Mouse (Mus musculus) CH12.LX (cell line): Measurements from ENCODE around the gene Dennd1a. TPM values are rescaled to one million over a fixed set of nuclear protein-coding genes. Genes with fewer than 3 reads are reported as not detected.

Experiments used
- DNase-seq: peaks from one replicate; pipeline ENCODE4 v3.0.0-alpha.2; 2013; ENCODE audit errors: extremely low read depth
- H3K27ac ChIP-seq: 2 replicates; pipeline ENCODE4 v1.5.1; 2012; ENCODE audit warnings: low read depth, mild to moderate bottlenecking, control low read depth, moderate library complexity; ENCODE audit not compliant: insufficient read depth
- H3K27me3 ChIP-seq: replicated peaks from 2 replicates; pipeline ENCODE3; 2012; ENCODE audit warnings: inconsistent platforms
- H3K36me3 ChIP-seq, 2 experiments: replicated peaks in 1 of 2; 2 replicates each; pipeline versions ENCODE3 to v1.6.1; 2012; ENCODE audit warnings: inconsistent platforms in 1 of 2, low read length in 1 of 2, mild to moderate bottlenecking in 1 of 2, mixed read lengths in 1 of 2, moderate library complexity in 1 of 2; ENCODE audit not compliant: control insufficient read depth in 1 of 2, insufficient read depth in 1 of 2
- H3K4me1 ChIP-seq, 2 experiments: 2 replicates each; pipeline ENCODE4 v1.6.1; 2012; ENCODE audit warnings: inconsistent platforms in 1 of 2, moderate library complexity in 1 of 2; ENCODE audit not compliant: insufficient read depth in 2 of 2, control insufficient read depth in 1 of 2
- H3K4me2 ChIP-seq: 2 replicates; pipeline ENCODE4 v1.6.1; 2012; ENCODE audit warnings: low read depth, mild to moderate bottlenecking, control low read depth; ENCODE audit not compliant: poor library complexity, insufficient read depth, severe bottlenecking
- H3K4me3 ChIP-seq, 3 experiments: fragments of 150-350 bp in 1 of 3; sonication (generic) in 1 of 3; replicated peaks in 1 of 3; 2 replicates each; pipeline versions ENCODE3 to v1.5.1; 2011 to 2012; ENCODE audit warnings: low read depth in 2 of 3, low read length in 2 of 3, mild to moderate bottlenecking in 2 of 3, moderate library complexity in 2 of 3, control low read depth in 1 of 3, improper control_type of control experiment in 1 of 3, inconsistent platforms in 1 of 3, mixed read lengths in 1 of 3; ENCODE audit not compliant: poor library complexity in 1 of 3
- H3K79me2 ChIP-seq: replicated peaks from 2 replicates; pipeline ENCODE4 v1.6.1; 2012; ENCODE audit warnings: mild to moderate bottlenecking, moderate library complexity; ENCODE audit not compliant: control insufficient read depth, poor library complexity, insufficient read depth, severe bottlenecking; ENCODE audit errors: extremely low read depth
- H3K9ac ChIP-seq: 2 replicates; pipeline ENCODE4 v1.6.1; 2012; ENCODE audit warnings: low read depth, mild to moderate bottlenecking, control low read depth, moderate library complexity; ENCODE audit not compliant: insufficient read depth
- H3K9me3 ChIP-seq: replicated peaks from 2 replicates; pipeline ENCODE3; 2012; ENCODE audit warnings: low read length, inconsistent platforms, mixed read lengths
- BHLHE40 ChIP-seq: IDR thresholded peaks from 2 replicates; pipeline ENCODE4 v1.6.1; 2011; ENCODE audit warnings: mild to moderate bottlenecking, low read depth, low read length, improper control_type of control experiment
- CHD2 ChIP-seq: IDR thresholded peaks from 2 replicates; pipeline ENCODE4 v1.6.1; 2011; ENCODE audit warnings: low read length, improper control_type of control experiment
- CTCF ChIP-seq, 2 experiments: IDR thresholded peaks in 1 of 2; conservative IDR thresholded peaks in 1 of 2; 2 replicates each; pipeline ENCODE4 v1.5.1; 2011 to 2012; ENCODE audit warnings: low read depth in 2 of 2, low read length in 2 of 2, improper control_type of control experiment in 1 of 2, inconsistent platforms in 1 of 2, mild to moderate bottlenecking in 1 of 2, moderate library complexity in 1 of 2
- ELF1 ChIP-seq: IDR thresholded peaks from 2 replicates; pipeline ENCODE4 v1.6.1; 2014; ENCODE audit warnings: low read depth, mild to moderate bottlenecking, inconsistent platforms, low read length, improper control_type of control experiment
- EP300 ChIP-seq: IDR thresholded peaks from 2 replicates; pipeline ENCODE4 v1.6.1; 2011; ENCODE audit warnings: low read length, improper control_type of control experiment
- ETS1 ChIP-seq: conservative IDR thresholded peaks from 2 replicates; pipeline ENCODE4 v1.6.1; 2012; ENCODE audit warnings: low read depth, mild to moderate bottlenecking, inconsistent platforms, low read length, improper control_type of control experiment, moderate library complexity
- IRF4 ChIP-seq: IDR thresholded peaks from 2 replicates; pipeline ENCODE4 v1.6.1; 2014; ENCODE audit warnings: low read depth, mild to moderate bottlenecking, inconsistent platforms, low read length, improper control_type of control experiment
- JUN ChIP-seq: IDR thresholded peaks from 2 replicates; pipeline ENCODE4 v1.6.1; 2011; ENCODE audit warnings: low read depth, mild to moderate bottlenecking, low read length, improper control_type of control experiment, moderate library complexity; ENCODE audit not compliant: insufficient read depth
- JUND ChIP-seq: conservative IDR thresholded peaks from 2 replicates; pipeline ENCODE4 v1.6.1; 2011; ENCODE audit warnings: low read depth, low read length, improper control_type of control experiment
- MAX ChIP-seq: IDR thresholded peaks from 2 replicates; pipeline ENCODE4 v1.6.1; 2011; ENCODE audit warnings: low read length, improper control_type of control experiment
- MEF2A ChIP-seq: IDR thresholded peaks from 2 replicates; pipeline ENCODE4 v1.6.1; 2014; ENCODE audit warnings: low read depth, mild to moderate bottlenecking, inconsistent platforms, low read length, improper control_type of control experiment, borderline replicate concordance
- MXI1 ChIP-seq: IDR thresholded peaks from 2 replicates; pipeline ENCODE4 v1.6.1; 2011; ENCODE audit warnings: mild to moderate bottlenecking, low read depth, low read length, improper control_type of control experiment
- NELFE ChIP-seq: IDR thresholded peaks from 2 replicates; pipeline ENCODE4 v1.6.1; 2011; ENCODE audit warnings: low read depth, low read length, improper control_type of control experiment
- NRF1 ChIP-seq: IDR thresholded peaks from 2 replicates; pipeline ENCODE4 v1.6.1; 2014; ENCODE audit warnings: low read depth, mild to moderate bottlenecking, inconsistent platforms, low read length, improper control_type of control experiment, moderate library complexity
- PAX5 ChIP-seq: IDR thresholded peaks from 2 replicates; pipeline ENCODE4 v1.6.1; 2012; ENCODE audit warnings: low read length, inconsistent platforms, mixed read lengths
- POLR2A ChIP-seq: IDR thresholded peaks from 2 replicates; pipeline ENCODE4 v1.6.1; 2011; ENCODE audit warnings: low read depth, mild to moderate bottlenecking, improper control_type of control experiment, low read length
- RCOR1 ChIP-seq: conservative IDR thresholded peaks from 2 replicates; pipeline ENCODE4 v1.6.1; 2012; ENCODE audit warnings: low read depth, mild to moderate bottlenecking, inconsistent platforms, low read length, improper control_type of control experiment
- SMC3 ChIP-seq: IDR thresholded peaks from 2 replicates; pipeline ENCODE4 v1.6.1; 2011; ENCODE audit warnings: low read depth, low read length, improper control_type of control experiment
- TCF12 ChIP-seq: IDR thresholded peaks from 2 replicates; pipeline ENCODE4 v1.6.1; 2014; ENCODE audit warnings: low read depth, mild to moderate bottlenecking, inconsistent platforms, low read length, improper control_type of control experiment
- USF1 ChIP-seq: IDR thresholded peaks from 2 replicates; pipeline ENCODE4 v1.6.1; 2014; ENCODE audit warnings: low read depth, mild to moderate bottlenecking, inconsistent platforms, low read length, improper control_type of control experiment
- USF2 ChIP-seq: conservative IDR thresholded peaks from 2 replicates; pipeline ENCODE4 v1.6.1; 2011; ENCODE audit warnings: low read depth, low read length, improper control_type of control experiment
- ZKSCAN1 ChIP-seq: IDR thresholded peaks from 2 replicates; pipeline ENCODE4 v1.6.1; 2012; ENCODE audit warnings: low read depth, inconsistent platforms, low read length, improper control_type of control experiment, borderline replicate concordance
- ZMIZ1 ChIP-seq: IDR thresholded peaks from 2 replicates; pipeline ENCODE4 v1.6.1; 2012; ENCODE audit warnings: low read depth, mild to moderate bottlenecking, inconsistent platforms, low read length, improper control_type of control experiment
- dilution Hi-C: fragments of 300-500 bp; cut with MboI; formaldehyde crosslinking; loops from 2 replicates; pipeline ENCODE4 v1.14.3; 2020; ENCODE audit warnings: low sequenced_read_pairs; ENCODE audit not compliant: extremely low pct_unique_long_range_greater_than_20kb, extremely low pct_ligation_motif_present
- in situ Hi-C: fragments of 300-500 bp; cut with MboI; formaldehyde crosslinking; loops from 3 replicates; pipeline ENCODE4 v1.14.3; 2019; ENCODE audit warnings: low sequenced_read_pairs, low pct_ligation_motif_present, low pct_unique_long_range_greater_than_20kb, mixed read lengths
- polyA plus RNA-seq: library from polyadenylated mRNA; unstranded; fragments of >175 nt; gene quantifications from 2 replicates; pipeline ENCODE4 v1.2.1, GENCODE M21; 2012; ENCODE audit warnings: low read depth; ENCODE audit not compliant: insufficient read length
- total RNA-seq, 2 experiments: library from RNA; depleted of rRNA; stranded (reverse); fragments of 300-350 nt in 1 of 2; fragments of >200 nt in 1 of 2; gene quantifications; 2 replicates each; pipeline ENCODE4 v1.2.3; 2012 to 2014

Gene Dennd1a
- total and polyA plus RNA-seq, 3 experiments: 2.7 to 7.3 (median 4.3) TPM

- H3K27ac ChIP-seq: no peak overlapping the region
- no peak overlapping the region for H3K9ac ChIP-seq
- dilution Hi-C loops: no loop called here
- no peaks in the 10 kb centered on the region for H3K9me3 ChIP-seq
- H3K4me2 ChIP-seq: no peak overlapping the region
- no peak overlapping the region for H3K4me3 ChIP-seq
- peaks cover 0 to 30% of the 10 kb centered on the region in 2 experiments; a peak in 2 of 4 replicates for H3K4me1 ChIP-seq
- no peaks in the 10 kb centered on the region for H3K79me2 ChIP-seq
- TF ChIP-seq TCF12 (no peak), CTCF (conservative IDR thresholded peaks at IDR 0.05 in 1 of 2, IDR thresholded peaks at IDR 0.05 in 1 of 2; ENCODE audit: low read depth in 2 of 2, low read length in 2 of 2) (no peak), MXI1 (no peak), NRF1 (no peak), IRF4 (no peak), USF2 (no peak), MAX (no peak), RCOR1 (no peak), USF1 (no peak), JUN (no peak)
- H3K36me3 ChIP-seq: peaks cover 0 to 27% of the 10 kb centered on the region in 2 experiments
- DNase-seq: no peak
- H3K27me3 ChIP-seq: no peaks in the 10 kb centered on the region
- in situ Hi-C loops: no loop called here
Measured at GRCm38 (mm10) chr2:37842151-37842569, 445.0 kb downstream of the Dennd1a start.

GRCm38 (mm10) chr2:37839922-37840321, 447.3 kb downstream of the Dennd1a start:
- TF ChIP-seq NRF1 (no peak), POLR2A (no peak), ZKSCAN1 (no peak), ELF1 (no peak), PAX5 (no peak), ETS1 (no peak), MEF2A (no peak), SMC3 (no peak), BHLHE40 (no peak), JUND (no peak), EP300 (no peak), NELFE (no peak), USF1 (no peak), ZMIZ1 (no peak), CHD2 (no peak)
- in situ Hi-C loops: no loop called here
- H3K36me3 ChIP-seq: peaks cover 0 to 22% of the 10 kb centered on the region in 2 experiments
- DNase-seq: no peak
- H3K4me3 ChIP-seq: no peak overlapping the region
- H3K27ac ChIP-seq: no peak overlapping the region
- dilution Hi-C loops: no loop called here
- H3K9me3 ChIP-seq: no peaks in the 10 kb centered on the region
- H3K79me2 ChIP-seq: no peaks in the 10 kb centered on the region
- no peak overlapping the region for H3K4me2 ChIP-seq
- no peaks in the 10 kb centered on the region for H3K27me3 ChIP-seq
- peaks cover 0 to 30% of the 10 kb centered on the region in 2 experiments; a peak in 2 of 4 replicates for H3K4me1 ChIP-seq
- H3K9ac ChIP-seq: no peak overlapping the region
